25 mouse cellular contexts compared by ENCODE assay signal in genomic region chr1:79335480-79336114, GRCm38 (mm10).
DNase-seq lines count a peak whose midpoint lies in the region; ATAC-seq and TF ChIP-seq lines count a peak whose summit lies in the region.
"Had no signal": no experiment of that assay in that cellular context is flagged by ENCODE, and none has a peak within 500 bp of the region (broad histone marks: within the 10 kb centered on the region; RNA-seq: fewer than 3 reads in every experiment).

No protein-coding gene starts in this region.

- 65% methylated on average over 7 of the region's 7 CpGs for WGBS in forebrain, embryonic 16.5 days
- WGBS in midbrain, postnatal 0 days, result 71% methylated on average over 7 of the region's 7 CpGs

- H3K27me3 ChIP-seq in forebrain, embryonic 16.5 days (replicated peaks; ENCODE audit: control insufficient read depth, insufficient read depth, low read length), result no peaks in the 10 kb centered on the region
- H3K27me3 ChIP-seq in midbrain, postnatal 0 days (ENCODE audit: insufficient read depth, low read length), result no peaks in the 10 kb centered on the region
- H3K27me3 ChIP-seq: embryonic facial prominence, embryonic 15.5 days; hindbrain, embryonic 12.5 days had no signal

- peak overlapping the region; percentile 36 for H3K27ac ChIP-seq in layer of hippocampus, adult 2 months
- peak overlapping the region; percentile 74 for H3K27ac ChIP-seq in forebrain, embryonic 16.5 days (ENCODE audit: low read length)
- no peak overlapping the region for H3K27ac ChIP-seq in midbrain, postnatal 0 days (ENCODE audit: low read depth, low read length)
- H3K27ac ChIP-seq: embryonic facial prominence, embryonic 15.5 days; heart, embryonic 10.5 days; hindbrain, embryonic 12.5 days had no signal

- H3K9me3 ChIP-seq in forebrain, embryonic 16.5 days (ENCODE audit: control insufficient read depth, low read length), result no peaks in the 10 kb centered on the region
- H3K9me3 ChIP-seq in midbrain, postnatal 0 days (ENCODE audit: low read length), result no peaks in the 10 kb centered on the region
- H3K9me3 ChIP-seq: embryonic facial prominence, embryonic 15.5 days; G1E; heart, embryonic 10.5 days; hindbrain, embryonic 12.5 days had no signal

- H3K36me3 ChIP-seq in forebrain, embryonic 16.5 days (ENCODE audit: control insufficient read depth, insufficient read depth), result no peaks in the 10 kb centered on the region
- H3K36me3 ChIP-seq in midbrain, postnatal 0 days (ENCODE audit: insufficient read depth, low read length), result no peaks in the 10 kb centered on the region
- H3K36me3 ChIP-seq: embryonic facial prominence, embryonic 15.5 days; G1E; heart, embryonic 10.5 days; hindbrain, embryonic 12.5 days had no signal

- ATAC-seq in forebrain, embryonic 16.5 days, result peak; percentile 82
- no peak for ATAC-seq in midbrain, postnatal 0 days (ENCODE audit: low FRiP score)
- ATAC-seq: CD4-positive, CD25-positive, alpha-beta regulatory T cell, adult 4 months; hindbrain, embryonic 16.5 days; inflammation-experienced regulatory T-cells, adult 6 months had no signal

- DNase-seq in layer of hippocampus, adult 2 months (ENCODE audit: low spot score in 2 of 2), result peak in 1 of 2 experiments; percentile 4
- no peak for DNase-seq in layer of hippocampus, adult 8-10 months (ENCODE audit: low spot score in 2 of 2)
- DNase-seq in brain, adult 2 months (ENCODE audit: low read depth, low spot score), result peak; percentile 45
- DNase-seq in brain, embryonic 14.5 days (ENCODE audit: low read depth), result peak; percentile 45
- DNase-seq in urinary bladder, postnatal 25 days (ENCODE audit: low spot score), result no peak
- no peak for DNase-seq in thymus, postnatal 10 days (ENCODE audit: low spot score in 2 of 2)
- no peak for DNase-seq in midbrain, postnatal 0 days (ENCODE audit: low spot score)
- DNase-seq: adrenal gland, postnatal 10 days; cerebellum, adult 11 months; cerebellum, adult 8-10 months; cerebellum, postnatal 14 days; embryo, embryonic 11 days; gastrocnemius, postnatal 10 days; heart, adult 18-20 months; heart, postnatal 10 days; heart, postnatal 4 days had no signal

- TF ChIP-seq CTCF in layer of hippocampus, adult 2 months (conservative IDR thresholded peaks at IDR 0.05), result no peak
- TF ChIP-seq CTCF in brain, embryonic 14.5 days (IDR thresholded peaks at IDR 0.05; ENCODE audit: borderline replicate concordance, extremely low read depth, insufficient read depth, insufficient read length), result no peak
- TF ChIP-seq CTCF in midbrain, postnatal 0 days (IDR thresholded peaks at IDR 0.05), result no peak

- no peak overlapping the region for H3K4me3 ChIP-seq in layer of hippocampus, adult 2 months
- no peak overlapping the region for H3K4me3 ChIP-seq in forebrain, embryonic 16.5 days (replicated peaks; ENCODE audit: low read length)
- no peak overlapping the region for H3K4me3 ChIP-seq in midbrain, postnatal 0 days (ENCODE audit: low read depth, low read length)
- H3K4me3 ChIP-seq: embryonic facial prominence, embryonic 15.5 days; erythroblast, embryonic 14.5 days; heart, embryonic 10.5 days; hindbrain, embryonic 12.5 days had no signal

- no peak overlapping the region for H3K4me2 ChIP-seq in forebrain, embryonic 16.5 days (ENCODE audit: low read length)
- no peak overlapping the region for H3K4me2 ChIP-seq in midbrain, postnatal 0 days (ENCODE audit: low read depth, low read length, poor library complexity, severe bottlenecking)
- H3K4me2 ChIP-seq: embryonic facial prominence, embryonic 15.5 days; hindbrain, embryonic 12.5 days had no signal

- peaks cover 4% of the 10 kb centered on the region for H3K4me1 ChIP-seq in forebrain, embryonic 16.5 days (replicated peaks; ENCODE audit: control insufficient read depth, insufficient read depth, low read length)
- H3K4me1 ChIP-seq in midbrain, postnatal 0 days (ENCODE audit: insufficient read depth, low read length), result no peaks in the 10 kb centered on the region
- H3K4me1 ChIP-seq: embryonic facial prominence, embryonic 15.5 days; heart, embryonic 10.5 days; hindbrain, embryonic 12.5 days had no signal

- H3K9ac ChIP-seq in forebrain, embryonic 16.5 days (replicated peaks; ENCODE audit: low read depth, low read length), result no peak overlapping the region
- no peak overlapping the region for H3K9ac ChIP-seq in midbrain, postnatal 0 days (replicated peaks; ENCODE audit: low read length, poor library complexity, severe bottlenecking)
- H3K9ac ChIP-seq: embryonic facial prominence, embryonic 15.5 days; hindbrain, embryonic 12.5 days had no signal

- TF ChIP-seq POLR2A in brain, embryonic 14.5 days (IDR thresholded peaks at IDR 0.05; ENCODE audit: borderline replicate concordance, extremely low read depth, insufficient read depth, insufficient read length, poor library complexity, severe bottlenecking), result no peak

Comparison
In these comparisons a context has a peak if more than half of its experiments do, and no peak if none do; other contexts are left out.
1. DNase-seq: peak in brain, adult 2 months (single experiment) and brain, embryonic 14.5 days (single experiment); none in layer of hippocampus, adult 8-10 months (0 of 2), urinary bladder, postnatal 25 days (single experiment), thymus, postnatal 10 days (0 of 2) and midbrain, postnatal 0 days (single experiment).